Mouse (Mus musculus) bone marrow macrophage, adult 2 months (primary cell): Measurements from ENCODE around the gene Chd6. TPM values are rescaled to one million over a fixed set of nuclear protein-coding genes. Genes with fewer than 3 reads are reported as not detected.

Experiments used
- H3K27ac ChIP-seq: 2 replicates; pipeline ENCODE4 v1.5.1; 2012; ENCODE audit warnings: low read depth, low read length; ENCODE audit not compliant: insufficient read depth
- H3K4me1 ChIP-seq: 2 replicates; pipeline ENCODE4 v1.6.1; 2012; ENCODE audit warnings: low read length; ENCODE audit not compliant: control insufficient read depth, insufficient read depth
- H3K4me3 ChIP-seq: 2 replicates; pipeline ENCODE4 v1.5.1; 2012; ENCODE audit warnings: mild to moderate bottlenecking, low read length, moderate library complexity; ENCODE audit not compliant: insufficient read depth
- CTCF ChIP-seq: IDR thresholded peaks from 2 replicates; pipeline ENCODE4 v1.5.1; 2012; ENCODE audit warnings: low read depth, mild to moderate bottlenecking, low read length, moderate library complexity
- POLR2A ChIP-seq: IDR thresholded peaks from 2 replicates; pipeline ENCODE4 v1.6.1; 2012; ENCODE audit warnings: mild to moderate bottlenecking, low read depth, low read length, borderline replicate concordance
- polyA plus RNA-seq: library from polyadenylated mRNA; stranded (reverse); fragments of >200 nt; gene quantifications from 2 replicates; pipeline ENCODE4 v1.2.4, GENCODE M21; 2012; ENCODE audit not compliant: missing spikeins, insufficient read depth, insufficient read length

The Chd6 gene
- polyA plus RNA-seq, 1 experiment: 24.2 TPM

- no peak overlapping the region for H3K27ac ChIP-seq
- H3K4me3 ChIP-seq: no peak overlapping the region
- peaks cover 11% of the 10 kb centered on the region for H3K4me1 ChIP-seq
- TF ChIP-seq CTCF (no peak), POLR2A (no peak)
These were observed 33.3 kb downstream of the Chd6 start for GRCm38 (mm10) chr2:161075553-161075952.

- Histone ChIP-seq H3K4me1 (no peaks in the 10 kb centered on the region), H3K4me3 (no peak overlapping the region), H3K27ac (no peak overlapping the region)
- TF ChIP-seq POLR2A (no peak), CTCF (no peak)
These were observed 42.6 kb downstream of the Chd6 start for GRCm38 (mm10) chr2:161066097-161066759.

DNA sequence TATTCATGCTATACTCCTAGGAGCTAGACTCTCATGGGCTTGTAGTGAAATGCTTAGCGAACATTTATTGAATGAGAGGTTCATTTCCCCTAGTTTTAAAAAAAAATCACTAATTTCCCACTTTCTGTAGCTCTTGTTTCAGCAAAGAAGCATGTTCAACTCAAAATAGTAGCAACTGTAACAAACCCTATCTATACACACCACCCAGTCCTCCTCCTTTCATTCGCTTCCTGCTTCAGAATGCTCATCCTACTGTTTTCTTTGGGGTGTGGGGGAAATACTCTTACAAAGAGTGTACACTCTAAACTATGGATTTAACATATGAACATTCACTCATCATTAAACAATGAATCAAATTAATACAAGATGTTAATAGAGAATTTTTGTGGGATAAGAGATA is 43.3 kb downstream of the Chd6 start:
- H3K27ac ChIP-seq: no peak overlapping the region
- H3K4me1 ChIP-seq: no peaks in the 10 kb centered on the region
- TF ChIP-seq CTCF (no peak), POLR2A (no peak)
- no peak overlapping the region for H3K4me3 ChIP-seq

DNA sequence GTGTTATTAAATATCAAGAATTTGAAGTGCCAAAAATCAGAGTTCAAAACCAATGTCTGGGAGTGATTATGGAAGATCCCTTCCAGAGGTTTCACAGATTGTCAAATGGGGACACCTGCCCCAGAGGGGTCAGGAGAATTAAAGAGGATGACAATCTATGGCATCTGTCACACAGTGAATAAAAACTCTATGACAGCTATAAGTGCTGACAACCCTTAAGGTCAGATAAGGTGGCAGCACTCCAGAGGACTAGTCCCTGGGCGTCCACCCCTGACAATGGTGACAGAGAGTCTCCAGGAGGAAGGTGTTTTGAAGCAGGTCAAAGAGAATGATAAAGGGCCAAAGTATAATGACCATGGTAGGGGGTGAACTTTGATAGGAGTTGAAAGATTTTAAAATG is 44.0 kb downstream of the Chd6 start:
- no peaks in the 10 kb centered on the region for H3K4me1 ChIP-seq
- H3K27ac ChIP-seq: no peak overlapping the region
- no peak overlapping the region for H3K4me3 ChIP-seq
- TF ChIP-seq CTCF (no peak), POLR2A (no peak)

DNA sequence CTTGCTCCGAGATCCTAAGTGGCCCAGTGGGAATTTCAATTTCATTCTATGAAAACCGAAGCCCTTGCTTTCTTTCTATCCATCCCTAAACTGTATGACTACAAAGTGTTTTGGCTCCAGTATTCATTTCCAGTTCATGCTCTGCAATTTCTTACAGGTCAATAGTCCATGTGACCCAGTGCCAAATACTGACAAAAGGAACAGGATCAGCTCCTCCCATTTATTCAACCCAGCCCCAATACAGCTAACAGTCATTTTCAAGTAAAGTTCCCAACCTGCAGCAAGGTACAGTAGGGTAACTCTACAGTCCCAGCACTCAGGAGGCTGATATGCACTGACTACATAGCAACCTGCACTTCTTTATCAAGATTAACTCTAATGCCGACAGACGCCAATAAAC is 50.0 kb downstream of the Chd6 start:
- H3K4me3 ChIP-seq: no peak overlapping the region
- H3K4me1 ChIP-seq: peaks cover 4% of the 10 kb centered on the region
- no peak overlapping the region for H3K27ac ChIP-seq
- TF ChIP-seq CTCF: no peak
- TF ChIP-seq POLR2A: no peak

- no peak overlapping the region for H3K4me3 ChIP-seq
- H3K27ac ChIP-seq: no peak overlapping the region
- peaks cover 7% of the 10 kb centered on the region for H3K4me1 ChIP-seq
- TF ChIP-seq CTCF (no peak), POLR2A (no peak)
These were observed 55.1 kb downstream of the Chd6 start for GRCm38 (mm10) chr2:161053765-161054164.

DNA sequence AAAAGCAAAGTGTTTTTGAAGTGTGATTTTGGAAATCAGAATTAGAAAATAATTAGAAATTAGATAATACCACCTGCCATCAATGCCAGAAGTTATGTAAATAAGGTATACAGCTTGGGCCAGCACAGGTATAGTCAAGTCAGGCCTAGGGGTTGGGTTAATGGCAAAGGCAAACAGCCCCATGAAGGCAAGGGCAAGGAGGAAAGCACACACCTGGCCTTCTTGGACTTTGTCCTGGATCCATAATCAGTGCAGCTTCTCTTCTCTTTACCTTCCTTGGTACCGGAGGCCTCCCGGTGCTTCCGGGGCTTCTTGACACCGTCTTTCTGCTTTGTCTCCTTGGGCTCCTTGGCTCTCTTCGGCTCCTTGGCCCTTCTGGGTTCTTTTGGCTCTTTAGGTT is 56.7 kb downstream of the Chd6 start:
- no peak overlapping the region for H3K4me3 ChIP-seq

DNA sequence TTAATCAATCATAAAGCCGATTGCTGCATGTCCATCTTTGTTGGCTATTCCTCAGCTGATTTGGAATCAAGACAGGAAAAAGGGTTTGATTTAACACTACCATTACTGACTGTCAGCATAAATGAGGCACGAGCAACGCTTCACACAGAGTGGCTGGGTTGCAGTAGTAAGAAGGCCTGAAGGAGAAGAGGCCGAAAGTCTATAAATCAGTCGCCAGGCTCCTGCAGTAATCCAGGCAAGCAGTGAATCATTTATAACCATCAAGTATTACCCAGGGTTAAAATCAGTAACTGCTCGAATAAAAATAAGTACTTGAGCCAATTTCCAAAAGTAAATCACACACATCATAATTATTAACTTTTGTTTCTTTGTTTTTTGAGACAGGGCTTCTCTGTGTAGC is 59.4 kb downstream of the Chd6 start:
- Histone ChIP-seq H3K27ac (no peak overlapping the region), H3K4me3 (no peak overlapping the region), H3K4me1 (peaks cover 4% of the 10 kb centered on the region)
- no peak for TF ChIP-seq CTCF
- TF ChIP-seq POLR2A: no peak

More for the DNA sequence above, 56.7 kb downstream of the Chd6 start:
- no peak for TF ChIP-seq POLR2A
- TF ChIP-seq CTCF: no peak
- no peak overlapping the region for H3K27ac ChIP-seq
- peaks cover 7% of the 10 kb centered on the region for H3K4me1 ChIP-seq

DNA sequence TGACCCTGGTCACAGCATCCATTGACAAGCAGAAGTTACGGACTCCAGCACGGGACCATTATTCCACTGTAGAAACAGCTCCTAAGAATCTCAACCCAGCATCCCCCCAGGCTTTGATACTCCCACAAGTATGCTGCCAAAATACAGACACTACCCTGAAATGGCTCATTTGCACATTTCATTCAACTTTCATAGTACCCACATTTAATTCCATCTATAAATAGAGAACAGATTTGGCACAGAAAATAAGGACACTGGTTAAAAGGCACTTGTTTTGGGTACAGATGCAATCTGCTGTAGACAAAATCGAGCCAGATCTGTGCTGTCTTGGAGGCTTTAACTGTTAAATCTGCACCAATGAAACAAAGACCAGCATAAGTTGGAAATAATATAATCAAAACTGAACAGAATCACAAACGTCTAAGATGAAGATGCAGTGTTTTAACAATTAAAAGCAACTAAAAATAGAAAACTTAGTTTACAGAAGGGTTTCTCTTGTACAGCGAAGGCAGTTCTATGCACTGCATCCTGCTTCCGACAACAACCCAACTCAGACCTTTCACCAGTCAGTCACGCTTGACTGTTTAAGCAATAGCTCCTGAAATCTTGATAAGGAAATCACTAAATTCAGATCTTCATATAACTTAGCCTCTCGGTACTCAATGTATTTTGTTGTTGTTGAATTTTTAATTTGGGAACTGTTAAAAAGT is 64.2 kb downstream of the Chd6 start:
- TF ChIP-seq POLR2A (no peak), CTCF (no peak)
- no peak overlapping the region for H3K27ac ChIP-seq
- no peak overlapping the region for H3K4me3 ChIP-seq
- peaks cover 8% of the 10 kb centered on the region for H3K4me1 ChIP-seq

GRCm38 (mm10) chr2:161042874-161043273 is 66.0 kb downstream of the Chd6 start:
- peaks cover 8% of the 10 kb centered on the region for H3K4me1 ChIP-seq
- no peak overlapping the region for H3K4me3 ChIP-seq
- H3K27ac ChIP-seq: no peak overlapping the region
- TF ChIP-seq POLR2A (no peak), CTCF (no peak)
